In genomic region chr7:122357847-122358246, GRCm38 (mm10) we compare ENCODE assay signal across 9 mouse cellular contexts.
DNase-seq lines count a peak whose midpoint lies in the region; ATAC-seq and TF ChIP-seq lines count a peak whose summit lies in the region.
"Had no signal": no experiment of that assay in that cellular context is flagged by ENCODE, and none has a peak within 500 bp of the region (broad histone marks: within the 10 kb centered on the region; RNA-seq: fewer than 3 reads in every experiment).

No protein-coding gene starts in this region.

- no peak overlapping the region for H3K9ac ChIP-seq in kidney, embryonic 16.5 days (replicated peaks; ENCODE audit: low read length)

- no peak overlapping the region for H3K4me3 ChIP-seq in kidney, adult 2 months (ENCODE audit: insufficient read depth, low read depth, low read length)
- H3K4me3 ChIP-seq in kidney, embryonic 16.5 days (ENCODE audit: low read length) = no peak overlapping the region
- no peak overlapping the region for H3K4me3 ChIP-seq in midbrain, embryonic 10.5 days
- H3K4me3 ChIP-seq: embryonic facial prominence, embryonic 10.5 days had no signal

- WGBS in kidney, adult 2 months = 72% methylated on average over 7 of the region's 7 CpGs
- WGBS in kidney, embryonic 16.5 days = 78% methylated on average over 7 of the region's 7 CpGs
- whole genome bisulfite sequencing in midbrain, embryonic 10.5 days = 90% methylated on average over 7 of the region's 7 CpGs

- TF ChIP-seq POLR2A in kidney, adult 2 months (IDR thresholded peaks at IDR 0.05; ENCODE audit: low read depth, low read length) = no peak

- H3K36me3 ChIP-seq in kidney, adult 2 months (ENCODE audit: control insufficient read depth, insufficient read depth, low read length) = no peaks in the 10 kb centered on the region
- H3K36me3 ChIP-seq in kidney, embryonic 16.5 days (ENCODE audit: insufficient read depth, low read length) = no peaks in the 10 kb centered on the region
- no peaks in the 10 kb centered on the region for H3K36me3 ChIP-seq in midbrain, embryonic 10.5 days
- H3K36me3 ChIP-seq: embryonic facial prominence, embryonic 10.5 days had no signal

- H3K4me1 ChIP-seq in kidney, adult 2 months (ENCODE audit: control insufficient read depth, insufficient read depth, low read length) = no peaks in the 10 kb centered on the region
- no peaks in the 10 kb centered on the region for H3K4me1 ChIP-seq in kidney, embryonic 16.5 days (ENCODE audit: insufficient read depth, low read length)
- peaks cover under 1% of the 10 kb centered on the region for H3K4me1 ChIP-seq in midbrain, embryonic 10.5 days
- H3K4me1 ChIP-seq: embryonic facial prominence, embryonic 10.5 days had no signal

- peak; percentile 15 for DNase-seq in kidney, adult 2 months
- peak; percentile 5 for DNase-seq in 3134 (ENCODE audit: extremely low read depth, insufficient read length, low spot score)
- peak; percentile 16 for DNase-seq in 416B (ENCODE audit: low read depth)
- DNase-seq in cerebellum, postnatal 36 days = peak; percentile 50 to 51
- DNase-seq in midbrain, embryonic 10.5 days (ENCODE audit: low spot score) = no peak
- DNase-seq: layer of hippocampus, postnatal 36 days had no signal

- no peak for TF ChIP-seq CTCF in kidney, adult 2 months (conservative IDR thresholded peaks at IDR 0.05; ENCODE audit: insufficient read depth, insufficient read length, low read depth, low read length)

- no peak overlapping the region for H3K27ac ChIP-seq in kidney, adult 2 months (ENCODE audit: insufficient read depth, low read depth, low read length)
- H3K27ac ChIP-seq in kidney, embryonic 16.5 days (ENCODE audit: low read length) = no peak overlapping the region
- no peak overlapping the region for H3K27ac ChIP-seq in midbrain, embryonic 10.5 days (replicated peaks)
- H3K27ac ChIP-seq: embryonic facial prominence, embryonic 10.5 days had no signal

- ATAC-seq in kidney, embryonic 16.5 days (ENCODE audit: low FRiP score, low TSS enrichment) = no peak
- ATAC-seq in monocyte, adult 5-6 weeks (replicated peaks; ENCODE audit: insufficient number of reproducible peaks, low FRiP score, low TSS enrichment, poor library complexity, severe bottlenecking) = no peak

- no peaks in the 10 kb centered on the region for H3K9me3 ChIP-seq in kidney, embryonic 16.5 days (ENCODE audit: low read length)
- no peaks in the 10 kb centered on the region for H3K9me3 ChIP-seq in midbrain, embryonic 10.5 days (replicated peaks)
- H3K9me3 ChIP-seq: embryonic facial prominence, embryonic 10.5 days had no signal

- H3K4me2 ChIP-seq in kidney, embryonic 16.5 days (replicated peaks; ENCODE audit: low read depth, low read length) = no peak overlapping the region

- no peaks in the 10 kb centered on the region for H3K27me3 ChIP-seq in kidney, adult 2 months (replicated peaks; ENCODE audit: control insufficient read depth, insufficient read depth, low read length)
- no peaks in the 10 kb centered on the region for H3K27me3 ChIP-seq in kidney, embryonic 16.5 days (ENCODE audit: insufficient read depth, low read length)
- no peaks in the 10 kb centered on the region for H3K27me3 ChIP-seq in midbrain, embryonic 10.5 days (ENCODE audit: low read depth, poor library complexity, severe bottlenecking)
